Mouse (Mus musculus) liver, embryonic 16.5 days (tissue): ENCODE measurements around the gene Tyro3. TPM values are rescaled to one million over a fixed set of nuclear protein-coding genes. Genes with fewer than 3 reads are reported as not detected.

Source experiments
- ATAC-seq: fragments of 200-750 bp; cut with Nextera tagmentation; 2 replicates; pipeline ENCODE4 v1.8.0; 2017; ENCODE audit warnings: low read depth, mild to moderate bottlenecking, moderate number of reproducible peaks, moderate library complexity
- H3K27ac ChIP-seq: fragments of 300-500 bp; sonication (generic); 2 replicates; pipeline ENCODE4 v1.5.1; 2014; ENCODE audit warnings: mild to moderate bottlenecking, low read length
- H3K27me3 ChIP-seq: fragments of 300-500 bp; sonication (generic); 2 replicates; pipeline ENCODE4 v1.6.1; 2014; ENCODE audit warnings: low read depth, low read length, mixed read lengths; ENCODE audit not compliant: control insufficient read depth, insufficient read depth
- H3K36me3 ChIP-seq: fragments of 300-500 bp; sonication (generic); 2 replicates; pipeline ENCODE4 v1.6.1; 2014; ENCODE audit warnings: mild to moderate bottlenecking; ENCODE audit not compliant: control insufficient read depth, insufficient read depth
- H3K4me1 ChIP-seq: fragments of 300-500 bp; sonication (generic); 2 replicates; pipeline ENCODE4 v1.6.1; 2014; ENCODE audit warnings: low read depth, low read length, mixed read lengths; ENCODE audit not compliant: control insufficient read depth
- H3K4me2 ChIP-seq: fragments of 300-500 bp; sonication (generic); 2 replicates; pipeline ENCODE4 v1.6.1; 2014; ENCODE audit warnings: low read depth, low read length, mixed read lengths
- H3K4me3 ChIP-seq: fragments of 300-500 bp; sonication (generic); 2 replicates; pipeline ENCODE4 v1.5.1; 2014; ENCODE audit warnings: low read depth, mild to moderate bottlenecking, low read length
- H3K9ac ChIP-seq: fragments of 300-500 bp; sonication (generic); 2 replicates; pipeline ENCODE4 v1.6.1; 2014; ENCODE audit warnings: low read depth, low read length
- H3K9me3 ChIP-seq: fragments of 300-500 bp; sonication (generic); replicated peaks from 2 replicates; pipeline ENCODE4 v1.6.1; 2016; ENCODE audit warnings: low read length; ENCODE audit not compliant: control insufficient read depth
- WGBS: fragments of 180-500 bp; shearing (Covaris S2); extraction: QIAGEN DNeasy Blood & Tissue Kit; methylation state at CpG from one replicate; pipeline ENCODE4 v1.1.7; 2014; ENCODE audit not compliant: insufficient replicate concordance; 5-methylcytosine and 5-hydroxymethylcytosine counted together
- polyA plus RNA-seq: library from polyadenylated mRNA; unstranded; fragments of >200 nt; fragmentation: Nextera tagmentation; extraction: Ambion mirVana; gene quantifications from 2 replicates; pipeline ENCODE4 v1.2.1, GENCODE M21; 2015

Tyro3 gene
- polyA plus RNA-seq, 1 experiment from 2014 or later = 1.1 TPM

GRCm38 (mm10) chr2:119802767-119803617 lies 5.5 kb downstream of the Tyro3 start:
- H3K4me2 ChIP-seq = no peak overlapping the region
- 63% methylated on average over 10 of the region's 10 CpGs for WGBS
- no peak overlapping the region for H3K9ac ChIP-seq
- no peak overlapping the region for H3K4me3 ChIP-seq
- ATAC-seq = no peak
- peaks cover 42% of the 10 kb centered on the region for H3K27me3 ChIP-seq
- no peaks in the 10 kb centered on the region for H3K9me3 ChIP-seq
- no peak overlapping the region for H3K27ac ChIP-seq
- peaks cover 3% of the 10 kb centered on the region; the same call in 1 of the 2 replicates for H3K4me1 ChIP-seq
- no peaks in the 10 kb centered on the region for H3K36me3 ChIP-seq

GRCm38 (mm10) chr2:119803618-119804274 lies 6.2 kb downstream of the Tyro3 start:
- 45% methylated on average over 6 of the region's 6 CpGs for WGBS
- no peak for ATAC-seq
- peaks cover 35% of the 10 kb centered on the region for H3K27me3 ChIP-seq
- no peak overlapping the region for H3K9ac ChIP-seq
- no peak overlapping the region for H3K4me3 ChIP-seq
- H3K9me3 ChIP-seq = no peaks in the 10 kb centered on the region
- H3K27ac ChIP-seq = no peak overlapping the region
- peaks cover 3% of the 10 kb centered on the region; the same call in 1 of the 2 replicates for H3K4me1 ChIP-seq
- H3K4me2 ChIP-seq = no peak overlapping the region
- H3K36me3 ChIP-seq = no peaks in the 10 kb centered on the region

GRCm38 (mm10) chr2:119804275-119804628 lies 6.7 kb downstream of the Tyro3 start:
- H3K4me1 ChIP-seq = peaks cover 3% of the 10 kb centered on the region; the same call in 1 of the 2 replicates
- H3K9me3 ChIP-seq = no peaks in the 10 kb centered on the region
- no peak overlapping the region for H3K4me3 ChIP-seq
- 55% methylated on average over 5 of the region's 5 CpGs for WGBS
- H3K9ac ChIP-seq = no peak overlapping the region
- H3K4me2 ChIP-seq = no peak overlapping the region
- no peak for ATAC-seq
- no peak overlapping the region for H3K27ac ChIP-seq
- H3K27me3 ChIP-seq = peaks cover 30% of the 10 kb centered on the region
- no peaks in the 10 kb centered on the region for H3K36me3 ChIP-seq

GRCm38 (mm10) chr2:119804776-119805175 lies 7.2 kb downstream of the Tyro3 start:
- no peak overlapping the region for H3K4me3 ChIP-seq
- no peak overlapping the region for H3K4me2 ChIP-seq
- 61% methylated on average over 9 of the region's 9 CpGs for WGBS
- peaks cover under 1% of the 10 kb centered on the region; the same call in 1 of the 2 replicates for H3K4me1 ChIP-seq
- no peaks in the 10 kb centered on the region for H3K9me3 ChIP-seq
- H3K9ac ChIP-seq = no peak overlapping the region
- peaks cover 25% of the 10 kb centered on the region for H3K27me3 ChIP-seq
- no peak overlapping the region for H3K27ac ChIP-seq
- no peak for ATAC-seq
- no peaks in the 10 kb centered on the region for H3K36me3 ChIP-seq

- ATAC-seq = no peak
- Histone ChIP-seq H3K4me3 (no peak overlapping the region), H3K9ac (no peak overlapping the region), H3K4me1 (no peaks in the 10 kb centered on the region; the same call in 1 of the 2 replicates), H3K4me2 (no peak overlapping the region), H3K27me3 (peaks cover 17% of the 10 kb centered on the region), H3K27ac (no peak overlapping the region), H3K9me3 (no peaks in the 10 kb centered on the region), H3K36me3 (no peaks in the 10 kb centered on the region)
- 58% methylated on average over 8 of the region's 8 CpGs for WGBS
These were observed 8.0 kb downstream of the Tyro3 start for GRCm38 (mm10) chr2:119805536-119805935.

GRCm38 (mm10) chr2:119808438-119808837 lies 10.9 kb downstream of the Tyro3 start:
- H3K4me2 ChIP-seq = no peak overlapping the region
- no peaks in the 10 kb centered on the region; the same call in 1 of the 2 replicates for H3K4me1 ChIP-seq
- WGBS = 47% methylated on average over 4 of the region's 4 CpGs
- H3K9ac ChIP-seq = no peak overlapping the region
- no peaks in the 10 kb centered on the region for H3K36me3 ChIP-seq
- H3K4me3 ChIP-seq = no peak overlapping the region
- H3K27ac ChIP-seq = no peak overlapping the region
- no peaks in the 10 kb centered on the region for H3K9me3 ChIP-seq
- ATAC-seq = no peak
- no peaks in the 10 kb centered on the region for H3K27me3 ChIP-seq

- Histone ChIP-seq H3K4me3 (no peak overlapping the region), H3K27ac (no peak overlapping the region), H3K9me3 (no peaks in the 10 kb centered on the region), H3K36me3 (no peaks in the 10 kb centered on the region), H3K4me1 (no peaks in the 10 kb centered on the region; the same call in 1 of the 2 replicates), H3K9ac (no peak overlapping the region), H3K4me2 (no peak overlapping the region), H3K27me3 (no peaks in the 10 kb centered on the region)
- ATAC-seq = no peak
- 39% methylated on average over 4 of the region's 4 CpGs for WGBS
These were observed 11.3 kb downstream of the Tyro3 start for GRCm38 (mm10) chr2:119808881-119809280.

- no peak overlapping the region for H3K9ac ChIP-seq
- no peak overlapping the region for H3K27ac ChIP-seq
- no peaks in the 10 kb centered on the region; the same call in 1 of the 2 replicates for H3K4me1 ChIP-seq
- H3K4me2 ChIP-seq = no peak overlapping the region
- H3K27me3 ChIP-seq = no peaks in the 10 kb centered on the region
- H3K36me3 ChIP-seq = no peaks in the 10 kb centered on the region
- H3K4me3 ChIP-seq = no peak overlapping the region
- 70% methylated on average over 12 of the region's 12 CpGs for WGBS
- no peak for ATAC-seq
- H3K9me3 ChIP-seq = no peaks in the 10 kb centered on the region
These were observed 13.4 kb downstream of the Tyro3 start for GRCm38 (mm10) chr2:119810890-119811289.
